Mouse (Mus musculus): Measurements from ENCODE around the gene Pias4. TPM values are rescaled to one million over a fixed set of nuclear protein-coding genes. Genes with fewer than 3 reads are reported as not detected.

Gene Pias4
- polyA plus RNA-seq, 1 experiment from 2014 or later, result 49.7 TPM

GRCm38 (mm10) chr10:81145307-81145706, 22.4 kb downstream of the Pias4 start:
- ATAC-seq, result no peak
- Histone ChIP-seq H3K9ac (ENCODE audit: low read depth, low read length) (no peak overlapping the region), H3K4me2 (ENCODE audit: low read length) (no peak overlapping the region), H3K4me3 (ENCODE audit: low read depth, low read length) (no peak overlapping the region), H3K9me3 (replicated peaks; ENCODE audit: control insufficient read depth, low read length, poor library complexity, severe bottlenecking) (no peaks in the 10 kb centered on the region), H3K36me3 (ENCODE audit: control insufficient read depth, insufficient read depth, low read length) (peaks cover 52% of the 10 kb centered on the region), H3K27ac (ENCODE audit: low read length) (no peak overlapping the region), H3K27me3 (ENCODE audit: control insufficient read depth, insufficient read depth, low read depth, low read length) (no peaks in the 10 kb centered on the region), H3K4me1 (ENCODE audit: control insufficient read depth, insufficient read depth, low read length) (peaks cover 11% of the 10 kb centered on the region)
- 95% methylated on average over 6 of the region's 6 CpGs for WGBS

- no peak for ATAC-seq
- H3K36me3 ChIP-seq (ENCODE audit: control insufficient read depth, insufficient read depth, low read length), result peaks cover 52% of the 10 kb centered on the region
- 97% methylated on average over 26 of the region's 27 CpGs for WGBS
Measured at GRCm38 (mm10) chr10:81144667-81145066, 23.1 kb downstream of the Pias4 start.

GRCm38 (mm10) chr10:81143845-81144437, 23.8 kb downstream of the Pias4 start:
- peaks cover 49% of the 10 kb centered on the region for H3K36me3 ChIP-seq (ENCODE audit: control insufficient read depth, insufficient read depth, low read length)
- ATAC-seq, result no peak

More at GRCm38 (mm10) chr10:81144667-81145066, 23.1 kb downstream of the Pias4 start:
- Histone ChIP-seq H3K9me3 (replicated peaks; ENCODE audit: control insufficient read depth, low read length, poor library complexity, severe bottlenecking) (no peaks in the 10 kb centered on the region), H3K4me2 (ENCODE audit: low read length) (no peak overlapping the region), H3K4me1 (ENCODE audit: control insufficient read depth, insufficient read depth, low read length) (peaks cover 15% of the 10 kb centered on the region), H3K27me3 (ENCODE audit: control insufficient read depth, insufficient read depth, low read depth, low read length) (no peaks in the 10 kb centered on the region), H3K9ac (ENCODE audit: low read depth, low read length) (no peak overlapping the region), H3K27ac (ENCODE audit: low read length) (no peak overlapping the region), H3K4me3 (ENCODE audit: low read depth, low read length) (no peak overlapping the region)

GRCm38 (mm10) chr10:81143157-81143633, 24.5 kb downstream of the Pias4 start:
- H3K36me3 ChIP-seq (ENCODE audit: control insufficient read depth, insufficient read depth, low read length), result peaks cover 42% of the 10 kb centered on the region
- no peak overlapping the region for H3K4me2 ChIP-seq (ENCODE audit: low read length)
- no peak overlapping the region for H3K27ac ChIP-seq (ENCODE audit: low read length)
- no peak overlapping the region for H3K9ac ChIP-seq (ENCODE audit: low read depth, low read length)
- peaks cover 30% of the 10 kb centered on the region for H3K4me1 ChIP-seq (ENCODE audit: control insufficient read depth, insufficient read depth, low read length)
- WGBS, result 91% methylated on average over 6 of the region's 7 CpGs
- no peaks in the 10 kb centered on the region for H3K27me3 ChIP-seq (ENCODE audit: control insufficient read depth, insufficient read depth, low read depth, low read length)
- no peaks in the 10 kb centered on the region for H3K9me3 ChIP-seq (replicated peaks; ENCODE audit: control insufficient read depth, low read length, poor library complexity, severe bottlenecking)
- no peak for ATAC-seq
- no peak overlapping the region for H3K4me3 ChIP-seq (ENCODE audit: low read depth, low read length)

More at GRCm38 (mm10) chr10:81143845-81144437, 23.8 kb downstream of the Pias4 start:
- Histone ChIP-seq H3K9me3 (replicated peaks; ENCODE audit: control insufficient read depth, low read length, poor library complexity, severe bottlenecking) (no peaks in the 10 kb centered on the region), H3K27me3 (ENCODE audit: control insufficient read depth, insufficient read depth, low read depth, low read length) (no peaks in the 10 kb centered on the region), H3K4me2 (ENCODE audit: low read length) (no peak overlapping the region), H3K4me1 (ENCODE audit: control insufficient read depth, insufficient read depth, low read length) (peaks cover 23% of the 10 kb centered on the region), H3K4me3 (ENCODE audit: low read depth, low read length) (no peak overlapping the region), H3K9ac (ENCODE audit: low read depth, low read length) (no peak overlapping the region), H3K27ac (ENCODE audit: low read length) (no peak overlapping the region)
- WGBS, result 95% methylated on average over 52 of the region's 52 CpGs

GRCm38 (mm10) chr10:81142551-81142981, 25.2 kb downstream of the Pias4 start:
- H3K27me3 ChIP-seq (ENCODE audit: control insufficient read depth, insufficient read depth, low read depth, low read length), result no peaks in the 10 kb centered on the region
- H3K4me2 ChIP-seq (ENCODE audit: low read length), result no peak overlapping the region
- H3K27ac ChIP-seq (ENCODE audit: low read length), result no peak overlapping the region
- H3K4me1 ChIP-seq (ENCODE audit: control insufficient read depth, insufficient read depth, low read length), result peaks cover 30% of the 10 kb centered on the region
- H3K4me3 ChIP-seq (ENCODE audit: low read depth, low read length), result no peak overlapping the region
- ATAC-seq, result no peak
- 65% methylated on average over 5 of the region's 5 CpGs for WGBS
- H3K9me3 ChIP-seq (replicated peaks; ENCODE audit: control insufficient read depth, low read length, poor library complexity, severe bottlenecking), result no peaks in the 10 kb centered on the region
- H3K36me3 ChIP-seq (ENCODE audit: control insufficient read depth, insufficient read depth, low read length), result peaks cover 36% of the 10 kb centered on the region
- H3K9ac ChIP-seq (ENCODE audit: low read depth, low read length), result no peak overlapping the region

GRCm38 (mm10) chr10:81141455-81142210, 26.1 kb downstream of the Pias4 start:
- Histone ChIP-seq H3K4me3 (ENCODE audit: low read depth, low read length) (no peak overlapping the region), H3K9me3 (replicated peaks; ENCODE audit: control insufficient read depth, low read length, poor library complexity, severe bottlenecking) (no peaks in the 10 kb centered on the region), H3K9ac (ENCODE audit: low read depth, low read length) (no peak overlapping the region), H3K36me3 (ENCODE audit: control insufficient read depth, insufficient read depth, low read length) (peaks cover 28% of the 10 kb centered on the region), H3K4me1 (ENCODE audit: control insufficient read depth, insufficient read depth, low read length) (peaks cover 30% of the 10 kb centered on the region), H3K4me2 (ENCODE audit: low read length) (no peak overlapping the region), H3K27ac (ENCODE audit: low read length) (no peak overlapping the region), H3K27me3 (ENCODE audit: control insufficient read depth, insufficient read depth, low read depth, low read length) (no peaks in the 10 kb centered on the region)
- 74% methylated on average over 6 of the region's 7 CpGs for WGBS
- no peak for ATAC-seq

- Histone ChIP-seq H3K27me3 (ENCODE audit: control insufficient read depth, insufficient read depth, low read depth, low read length) (no peaks in the 10 kb centered on the region), H3K27ac (ENCODE audit: low read length) (no peak overlapping the region), H3K4me3 (ENCODE audit: low read depth, low read length) (no peak overlapping the region), H3K4me1 (ENCODE audit: control insufficient read depth, insufficient read depth, low read length) (peaks cover 30% of the 10 kb centered on the region), H3K4me2 (ENCODE audit: low read length) (peak overlapping the region; percentile 18; the same call in 1 of the 2 replicates), H3K9me3 (replicated peaks; ENCODE audit: control insufficient read depth, low read length, poor library complexity, severe bottlenecking) (no peaks in the 10 kb centered on the region), H3K9ac (ENCODE audit: low read depth, low read length) (no peak overlapping the region; the same call in 1 of the 2 replicates), H3K36me3 (ENCODE audit: control insufficient read depth, insufficient read depth, low read length) (peaks cover 22% of the 10 kb centered on the region)
- WGBS, result 74% methylated on average over 10 of the region's 10 CpGs
- no peak for ATAC-seq
Measured at GRCm38 (mm10) chr10:81140717-81141454, 26.8 kb downstream of the Pias4 start.

GRCm38 (mm10) chr10:81140005-81140404, 27.7 kb downstream of the Pias4 start:
- no peak overlapping the region for H3K4me3 ChIP-seq (ENCODE audit: low read depth, low read length)
- no peak overlapping the region; the same call in 1 of the 2 replicates for H3K9ac ChIP-seq (ENCODE audit: low read depth, low read length)
- H3K4me1 ChIP-seq (ENCODE audit: control insufficient read depth, insufficient read depth, low read length), result peaks cover 39% of the 10 kb centered on the region
- no peaks in the 10 kb centered on the region for H3K9me3 ChIP-seq (replicated peaks; ENCODE audit: control insufficient read depth, low read length, poor library complexity, severe bottlenecking)
- 61% methylated on average over 8 of the region's 8 CpGs for WGBS
- H3K36me3 ChIP-seq (ENCODE audit: control insufficient read depth, insufficient read depth, low read length), result peaks cover 13% of the 10 kb centered on the region
- no peak for ATAC-seq
- H3K27me3 ChIP-seq (ENCODE audit: control insufficient read depth, insufficient read depth, low read depth, low read length), result peaks cover 7% of the 10 kb centered on the region
- H3K27ac ChIP-seq (ENCODE audit: low read length), result no peak overlapping the region
- no peak overlapping the region; the same call in 1 of the 2 replicates for H3K4me2 ChIP-seq (ENCODE audit: low read length)

Measured in midbrain, embryonic 16.5 days (tissue).